Mouse (Mus musculus) kidney, embryonic 16.5 days (tissue): Measurements from ENCODE around the gene 4933406M09Rik. TPM values are rescaled to one million over a fixed set of nuclear protein-coding genes. Genes with fewer than 3 reads are reported as not detected.
A peak's percentile ranks its signal among the peaks of the same experiment; 100 is the strongest.

ENCODE experiments used
- ATAC-seq: fragments of 200-750 bp; cut with Nextera tagmentation; 2 replicates; pipeline ENCODE4 v1.8.0; 2017; ENCODE audit warnings: moderate TSS enrichment; ENCODE audit not compliant: low FRiP score, low TSS enrichment
- H3K27ac ChIP-seq: fragments of 300-500 bp; sonication (generic); 2 replicates; pipeline ENCODE4 v1.5.1; 2014; ENCODE audit warnings: low read length
- H3K27me3 ChIP-seq: fragments of 300-500 bp; sonication (generic); 2 replicates; pipeline ENCODE4 v1.6.1; 2014; ENCODE audit warnings: low read length, control low read depth, mixed read lengths; ENCODE audit not compliant: insufficient read depth
- H3K36me3 ChIP-seq: fragments of 300-500 bp; sonication (generic); 2 replicates; pipeline ENCODE4 v1.6.1; 2014; ENCODE audit warnings: low read length, control low read depth, mixed read lengths; ENCODE audit not compliant: insufficient read depth
- H3K4me1 ChIP-seq: fragments of 300-500 bp; sonication (generic); 2 replicates; pipeline ENCODE4 v1.6.1; 2014; ENCODE audit warnings: low read length, control low read depth, mixed read lengths; ENCODE audit not compliant: insufficient read depth
- H3K4me2 ChIP-seq: fragments of 300-500 bp; sonication (generic); replicated peaks from 2 replicates; pipeline ENCODE4 v1.6.1; 2014; ENCODE audit warnings: low read depth, low read length
- H3K4me3 ChIP-seq: fragments of 300-500 bp; sonication (generic); 2 replicates; pipeline ENCODE4 v1.5.1; 2014; ENCODE audit warnings: mild to moderate bottlenecking, low read length
- H3K9ac ChIP-seq: fragments of 300-500 bp; sonication (generic); replicated peaks from 2 replicates; pipeline ENCODE4 v1.6.1; 2014; ENCODE audit warnings: low read length
- H3K9me3 ChIP-seq: fragments of 300-500 bp; sonication (generic); 2 replicates; pipeline ENCODE4 v1.6.1; 2016; ENCODE audit warnings: low read length, control low read depth
- WGBS: fragments of 180-500 bp; shearing (Covaris S2); extraction: QIAGEN DNeasy Blood & Tissue Kit; methylation state at CpG from one replicate; pipeline ENCODE4 v1.1.7; 2014; 5-methylcytosine and 5-hydroxymethylcytosine counted together
- polyA plus RNA-seq: library from polyadenylated mRNA; unstranded; fragments of >200 nt; fragmentation: Nextera tagmentation; extraction: Ambion mirVana; gene quantifications from 2 replicates; pipeline ENCODE4 v1.2.1, GENCODE M21; 2015

4933406M09Rik gene
- polyA plus RNA-seq, 1 experiment from 2014 or later = not detected

- Histone ChIP-seq H3K27ac (no peak overlapping the region; the same call in 1 of the 2 replicates), H3K4me2 (no peak overlapping the region), H3K4me1 (peaks cover 61% of the 10 kb centered on the region)
Measured at GRCm38 (mm10) chr1:134419176-134419575, 33.4 kb downstream of the 4933406M09Rik start.

GRCm38 (mm10) chr1:134419751-134420458 is 34.2 kb downstream of the 4933406M09Rik start:
- no peak overlapping the region for H3K4me3 ChIP-seq
- H3K27me3 ChIP-seq = no peaks in the 10 kb centered on the region
- no peak for ATAC-seq
- WGBS = 22% methylated on average over 5 of the region's 5 CpGs
- no peak overlapping the region for H3K9ac ChIP-seq
- peaks cover 55% of the 10 kb centered on the region for H3K4me1 ChIP-seq
- peak overlapping the region; percentile 51 for H3K27ac ChIP-seq
- H3K4me2 ChIP-seq = no peak overlapping the region
- no peaks in the 10 kb centered on the region for H3K9me3 ChIP-seq
- H3K36me3 ChIP-seq = peaks cover 15% of the 10 kb centered on the region

More at GRCm38 (mm10) chr1:134419176-134419575, 33.4 kb downstream of the 4933406M09Rik start:
- ATAC-seq = no peak
- peaks cover 8% of the 10 kb centered on the region; the same call in 1 of the 2 replicates for H3K36me3 ChIP-seq
- no peaks in the 10 kb centered on the region for H3K27me3 ChIP-seq
- H3K9me3 ChIP-seq = no peaks in the 10 kb centered on the region
- H3K4me3 ChIP-seq = no peak overlapping the region
- 14% methylated on average over 1 of the region's 1 CpGs for WGBS
- H3K9ac ChIP-seq = no peak overlapping the region

GRCm38 (mm10) chr1:134423911-134424310 is 38.2 kb downstream of the 4933406M09Rik start:
- Histone ChIP-seq H3K9ac (no peak overlapping the region), H3K4me1 (peaks cover 29% of the 10 kb centered on the region), H3K36me3 (peaks cover 52% of the 10 kb centered on the region), H3K9me3 (no peaks in the 10 kb centered on the region), H3K4me3 (no peak overlapping the region), H3K27me3 (no peaks in the 10 kb centered on the region), H3K27ac (no peak overlapping the region), H3K4me2 (no peak overlapping the region)
- no peak for ATAC-seq
- WGBS = 72% methylated on average over 10 of the region's 10 CpGs

GRCm38 (mm10) chr1:134426289-134426688 is 40.5 kb downstream of the 4933406M09Rik start:
- H3K9me3 ChIP-seq = no peaks in the 10 kb centered on the region
- no peaks in the 10 kb centered on the region for H3K27me3 ChIP-seq
- H3K9ac ChIP-seq = no peak overlapping the region
- no peak overlapping the region for H3K4me3 ChIP-seq
- peaks cover 6% of the 10 kb centered on the region for H3K4me1 ChIP-seq
- peaks cover 64% of the 10 kb centered on the region for H3K36me3 ChIP-seq
- ATAC-seq = no peak
- WGBS = 86% methylated on average over 5 of the region's 5 CpGs
- H3K27ac ChIP-seq = no peak overlapping the region
- H3K4me2 ChIP-seq = no peak overlapping the region

- H3K9me3 ChIP-seq = no peaks in the 10 kb centered on the region
- ATAC-seq = no peak
- H3K9ac ChIP-seq = no peak overlapping the region
- WGBS = 71% methylated on average over 10 of the region's 10 CpGs
- H3K4me3 ChIP-seq = no peak overlapping the region
- peaks cover 41% of the 10 kb centered on the region for H3K36me3 ChIP-seq
- H3K27ac ChIP-seq = no peak overlapping the region
- H3K4me2 ChIP-seq = no peak overlapping the region
- H3K27me3 ChIP-seq = no peaks in the 10 kb centered on the region
- no peaks in the 10 kb centered on the region for H3K4me1 ChIP-seq
Measured at GRCm38 (mm10) chr1:134433002-134433401, 47.3 kb downstream of the 4933406M09Rik start.

GRCm38 (mm10) chr1:134433473-134433872 is 47.7 kb downstream of the 4933406M09Rik start:
- Histone ChIP-seq H3K27ac (no peak overlapping the region), H3K9me3 (no peaks in the 10 kb centered on the region), H3K4me2 (no peak overlapping the region), H3K4me1 (no peaks in the 10 kb centered on the region), H3K36me3 (peaks cover 36% of the 10 kb centered on the region), H3K4me3 (no peak overlapping the region), H3K27me3 (no peaks in the 10 kb centered on the region), H3K9ac (no peak overlapping the region)
- ATAC-seq = no peak
- 89% methylated on average over 4 of the region's 4 CpGs for WGBS

- H3K4me2 ChIP-seq = no peak overlapping the region
- peaks cover 26% of the 10 kb centered on the region; the same call in 1 of the 2 replicates for H3K36me3 ChIP-seq
- H3K4me3 ChIP-seq = no peak overlapping the region
- H3K9ac ChIP-seq = no peak overlapping the region
- H3K9me3 ChIP-seq = no peaks in the 10 kb centered on the region
- ATAC-seq = no peak
- H3K27ac ChIP-seq = no peak overlapping the region
- 34% methylated on average over 4 of the region's 4 CpGs for WGBS
- H3K4me1 ChIP-seq = no peaks in the 10 kb centered on the region
- H3K27me3 ChIP-seq = no peaks in the 10 kb centered on the region
Measured at GRCm38 (mm10) chr1:134435414-134435813, 49.7 kb downstream of the 4933406M09Rik start.

GRCm38 (mm10) chr1:134440437-134440836 is 54.7 kb downstream of the 4933406M09Rik start:
- H3K36me3 ChIP-seq = no peaks in the 10 kb centered on the region
- no peaks in the 10 kb centered on the region for H3K9me3 ChIP-seq
- H3K27me3 ChIP-seq = no peaks in the 10 kb centered on the region
- no peak overlapping the region for H3K4me3 ChIP-seq
- ATAC-seq = no peak
- H3K27ac ChIP-seq = no peak overlapping the region
- no peak overlapping the region for H3K4me2 ChIP-seq
- WGBS = 87% methylated on average over 6 of the region's 6 CpGs
- no peak overlapping the region for H3K9ac ChIP-seq
- H3K4me1 ChIP-seq = no peaks in the 10 kb centered on the region
